Mouse (Mus musculus): ENCODE data around the gene Fxyd3.

Gene Fxyd3

GRCm38 (mm10) chr7:31098697-31099611, 22.4 kb upstream of the Fxyd3 start:
- no peak for DNase-seq (ENCODE audit: low spot score in 2 of 2)

- peak; percentile 79 to 89 for DNase-seq (ENCODE audit: low spot score in 2 of 2)
These were observed 21.2 kb upstream of the Fxyd3 start for GRCm38 (mm10) chr7:31097583-31098248.

- DNase-seq (ENCODE audit: low spot score in 2 of 2) = no peak
These were observed 20.5 kb upstream of the Fxyd3 start for GRCm38 (mm10) chr7:31096892-31097564.

GRCm38 (mm10) chr7:31094774-31095501, 18.4 kb upstream of the Fxyd3 start:
- no peak for DNase-seq (ENCODE audit: low spot score in 2 of 2)

GRCm38 (mm10) chr7:31089721-31090120, 13.2 kb upstream of the Fxyd3 start:
- DNase-seq (ENCODE audit: low spot score in 2 of 2) = no peak

GRCm38 (mm10) chr7:31088206-31088605, 11.7 kb upstream of the Fxyd3 start:
- no peak for DNase-seq (ENCODE audit: low spot score in 2 of 2)

- DNase-seq (ENCODE audit: low spot score in 2 of 2) = no peak
These were observed 10.8 kb upstream of the Fxyd3 start for GRCm38 (mm10) chr7:31087262-31087661.

GRCm38 (mm10) chr7:31086175-31086755, 9.8 kb upstream of the Fxyd3 start:
- DNase-seq (ENCODE audit: low spot score in 2 of 2) = no peak

GRCm38 (mm10) chr7:31085171-31085570, 8.7 kb upstream of the Fxyd3 start:
- no peak for DNase-seq (ENCODE audit: low spot score in 2 of 2)

GRCm38 (mm10) chr7:31084140-31084539, 7.6 kb upstream of the Fxyd3 start:
- no peak for DNase-seq (ENCODE audit: low spot score in 2 of 2)

GRCm38 (mm10) chr7:31082831-31083588, 6.5 kb upstream of the Fxyd3 start:
- DNase-seq (ENCODE audit: low spot score in 2 of 2) = peak; percentile 46 to 47

GRCm38 (mm10) chr7:31082106-31082505, 5.6 kb upstream of the Fxyd3 start:
- no peak for DNase-seq (ENCODE audit: low spot score in 2 of 2)

- DNase-seq (ENCODE audit: low spot score in 2 of 2) = no peak
These were observed 4.6 kb upstream of the Fxyd3 start for GRCm38 (mm10) chr7:31081106-31081505.

GRCm38 (mm10) chr7:31080611-31081010, 4.1 kb upstream of the Fxyd3 start:
- no peak for DNase-seq (ENCODE audit: low spot score in 2 of 2)

- DNase-seq (ENCODE audit: low spot score in 2 of 2) = no peak
These were observed 3.2 kb upstream of the Fxyd3 start for GRCm38 (mm10) chr7:31079670-31080069.

- DNase-seq (ENCODE audit: low spot score in 2 of 2) = peak in 1 of 2 experiments; percentile 55
These were observed 1.5 kb upstream of the Fxyd3 start for GRCm38 (mm10) chr7:31077885-31078445.

GRCm38 (mm10) chr7:31077470-31077869, 966 bp upstream of the Fxyd3 start:
- peak; percentile 57 to 69 for DNase-seq (ENCODE audit: low spot score in 2 of 2)

GRCm38 (mm10) chr7:31074713-31075069, 1.8 kb downstream of the Fxyd3 start:
- DNase-seq (ENCODE audit: low spot score in 2 of 2) = no peak

GRCm38 (mm10) chr7:31074061-31074712, 2.3 kb downstream of the Fxyd3 start:
- DNase-seq (ENCODE audit: low spot score in 2 of 2) = no peak

- DNase-seq (ENCODE audit: low spot score in 2 of 2) = no peak
These were observed 3.0 kb downstream of the Fxyd3 start for GRCm38 (mm10) chr7:31073546-31073945.
